Mouse (Mus musculus) brain, embryonic 14.5 days (tissue): ENCODE results near the gene Lrrc4. TPM values are rescaled to one million over a fixed set of nuclear protein-coding genes. Genes with fewer than 3 reads are reported as not detected.

Experiments
- DNase-seq: peaks from one replicate; pipeline ENCODE4 v3.0.0-alpha.2; 2011; ENCODE audit warnings: low read depth
- CTCF ChIP-seq: fragments of 200-500 bp; IDR thresholded peaks from 2 replicates; pipeline ENCODE4 v1.5.1; 2012; ENCODE audit warnings: inconsistent platforms, mild to moderate bottlenecking, moderate library complexity, borderline replicate concordance; ENCODE audit not compliant: insufficient read depth, insufficient read length; ENCODE audit errors: extremely low read depth
- POLR2A ChIP-seq: fragments of 200-500 bp; IDR thresholded peaks from 2 replicates; pipeline ENCODE4 v1.6.1; 2012; ENCODE audit warnings: mild to moderate bottlenecking, inconsistent platforms, borderline replicate concordance; ENCODE audit not compliant: poor library complexity, insufficient read depth, insufficient read length, severe bottlenecking; ENCODE audit errors: extremely low read depth
- polyA plus RNA-seq: library from polyadenylated mRNA; depleted of rRNA; stranded (reverse); fragments of >200 nt; gene quantifications from 2 replicates; pipeline ENCODE4 v1.2.3, GENCODE M21; 2012

Gene Lrrc4
- polyA plus RNA-seq, 1 experiment: 28.4 TPM

GRCm38 (mm10) chr6:28758293-28758692, 73.3 kb downstream of the Lrrc4 start:
- DNase-seq: no peak
- TF ChIP-seq CTCF (no peak), POLR2A (no peak)

GRCm38 (mm10) chr6:28756306-28757018, 75.1 kb downstream of the Lrrc4 start:
- no peak for TF ChIP-seq CTCF
- TF ChIP-seq POLR2A: no peak
- peak; percentile 96 for DNase-seq

GRCm38 (mm10) chr6:28754127-28754898, 77.2 kb downstream of the Lrrc4 start:
- DNase-seq: no peak
- TF ChIP-seq POLR2A (no peak), CTCF (no peak)

GRCm38 (mm10) chr6:28753681-28754080, 77.9 kb downstream of the Lrrc4 start:
- TF ChIP-seq CTCF (no peak), POLR2A (no peak)
- DNase-seq: peak; percentile 75

GRCm38 (mm10) chr6:28753217-28753616, 78.3 kb downstream of the Lrrc4 start:
- TF ChIP-seq CTCF (no peak), POLR2A (no peak)
- peak; percentile 57 for DNase-seq

GRCm38 (mm10) chr6:28751186-28751585, 80.4 kb downstream of the Lrrc4 start:
- DNase-seq: no peak
- TF ChIP-seq CTCF (no peak), POLR2A (no peak)

- TF ChIP-seq CTCF (no peak), POLR2A (no peak)
- no peak for DNase-seq
These were observed 82.3 kb downstream of the Lrrc4 start for GRCm38 (mm10) chr6:28749224-28749623.

- no peak for TF ChIP-seq POLR2A
- TF ChIP-seq CTCF: no peak
- no peak for DNase-seq
These were observed 83.4 kb downstream of the Lrrc4 start for GRCm38 (mm10) chr6:28747931-28748670.

- no peak for DNase-seq
- TF ChIP-seq CTCF (no peak), POLR2A (no peak)
These were observed 84.5 kb downstream of the Lrrc4 start for GRCm38 (mm10) chr6:28747025-28747424.

- TF ChIP-seq POLR2A (no peak), CTCF (no peak)
- DNase-seq: peak; percentile 56
These were observed 85.7 kb downstream of the Lrrc4 start for GRCm38 (mm10) chr6:28745864-28746263.

GRCm38 (mm10) chr6:28743586-28743985, 88.0 kb downstream of the Lrrc4 start:
- peak; percentile 71 for DNase-seq
- no peak for TF ChIP-seq POLR2A
- no peak for TF ChIP-seq CTCF

- no peak for DNase-seq
- TF ChIP-seq CTCF (no peak), POLR2A (no peak)
These were observed 93.9 kb downstream of the Lrrc4 start for GRCm38 (mm10) chr6:28737601-28738000.

- DNase-seq: no peak
- no peak for TF ChIP-seq POLR2A
- TF ChIP-seq CTCF: no peak
These were observed 94.9 kb downstream of the Lrrc4 start for GRCm38 (mm10) chr6:28736665-28737064.

- TF ChIP-seq CTCF (no peak), POLR2A (no peak)
- no peak for DNase-seq
These were observed 96.4 kb downstream of the Lrrc4 start for GRCm38 (mm10) chr6:28735116-28735515.
